Mouse (Mus musculus): Measurements from ENCODE around the gene Tnk2. TPM values are rescaled to one million over a fixed set of nuclear protein-coding genes. Genes with fewer than 3 reads are reported as not detected.

The Tnk2 gene
- total and polyA plus RNA-seq, 3 experiments = 14.7 to 62.2 (median 31.9) TPM

DNA sequence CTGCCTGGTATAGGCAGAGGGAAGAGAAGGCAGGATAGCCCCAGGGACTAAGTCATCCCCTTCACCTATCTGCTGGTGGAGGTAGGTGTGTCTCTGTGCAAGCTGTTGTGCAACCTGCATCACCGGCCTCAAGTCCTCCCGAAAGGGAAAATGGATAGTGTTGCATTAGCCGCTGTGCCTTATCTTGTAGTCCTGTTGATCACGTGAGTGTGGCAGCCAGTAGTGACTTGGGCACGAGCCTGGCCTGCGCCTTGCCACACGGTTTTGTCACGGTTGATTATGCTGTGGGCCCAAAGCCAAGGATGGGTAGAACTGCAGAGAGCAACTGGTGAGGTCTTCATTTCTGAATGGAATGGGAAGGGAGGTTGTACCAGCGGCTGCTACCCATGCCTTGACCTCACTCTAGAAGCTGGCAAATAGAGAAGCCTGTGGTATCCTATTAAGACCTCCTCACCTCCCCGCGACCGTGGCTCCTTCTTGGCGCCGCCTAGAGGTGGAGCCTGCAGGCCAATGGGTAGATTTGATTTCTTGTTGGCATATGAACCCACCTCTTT lies 1.8 kb downstream of the Tnk2 start (continued):
- no peak; the same call in 1 of the 2 replicates for TF ChIP-seq IRF4 (IDR thresholded peaks at IDR 0.05; ENCODE audit: low read depth, low read length)

DNA sequence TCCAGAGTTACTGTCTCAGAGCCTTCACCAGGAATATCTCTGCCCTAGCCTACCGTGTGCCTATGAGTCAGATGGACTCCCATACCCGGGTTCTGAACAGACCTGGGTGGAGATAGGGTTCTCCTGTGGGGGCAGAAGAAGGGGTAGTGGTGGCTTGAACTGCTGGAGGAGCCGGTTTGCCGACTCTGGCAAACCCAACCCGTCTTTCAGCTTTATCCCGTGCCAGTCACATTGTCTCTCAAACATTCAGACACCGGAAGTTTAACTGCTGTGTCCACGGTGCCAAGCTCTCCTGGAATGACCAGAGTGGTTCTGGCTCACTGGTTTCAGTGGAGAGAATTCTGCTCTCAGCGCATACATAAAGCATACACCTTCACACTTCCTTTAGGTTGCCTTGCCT lies 2.3 kb downstream of the Tnk2 start:
- H3K4me2 ChIP-seq (ENCODE audit: insufficient read depth, low read depth, poor library complexity, severe bottlenecking) = peak overlapping the region; percentile 86
- in situ Hi-C loops (cut with MboI; ENCODE audit: low pct_ligation_motif_present, low pct_unique_long_range_greater_than_20kb, low sequenced_read_pairs) (no loop called here), dilution Hi-C loops (cut with MboI; ENCODE audit: extremely low pct_ligation_motif_present, extremely low pct_unique_long_range_greater_than_20kb, low sequenced_read_pairs) (no loop called here)
- no peak for TF ChIP-seq ZMIZ1 (IDR thresholded peaks at IDR 0.05; ENCODE audit: low read depth, low read length)
- TF ChIP-seq JUN (IDR thresholded peaks at IDR 0.05; ENCODE audit: insufficient read depth, low read depth, low read length) = no peak
- TF ChIP-seq POLR2A (IDR thresholded peaks at IDR 0.05; ENCODE audit: low read depth, low read length) = no peak
- no peak for TF ChIP-seq JUND (conservative IDR thresholded peaks at IDR 0.05; ENCODE audit: low read depth, low read length)
- no peak for TF ChIP-seq MXI1 (IDR thresholded peaks at IDR 0.05; ENCODE audit: low read depth, low read length)
- no peak for TF ChIP-seq EP300 (IDR thresholded peaks at IDR 0.05; ENCODE audit: low read length)
- TF ChIP-seq IRF4 (IDR thresholded peaks at IDR 0.05; ENCODE audit: low read depth, low read length) = no peak
- TF ChIP-seq ZC3H11A (IDR thresholded peaks at IDR 0.05; ENCODE audit: low read depth, low read length) = no peak
- no peak for TF ChIP-seq NRF1 (IDR thresholded peaks at IDR 0.05; ENCODE audit: low read depth, low read length)
- TF ChIP-seq RAD21 (IDR thresholded peaks at IDR 0.05; ENCODE audit: low read depth, low read length) = no peak
- TF ChIP-seq KAT2A (IDR thresholded peaks at IDR 0.05; ENCODE audit: insufficient replicate concordance, low read length) = no peak
- TF ChIP-seq ZKSCAN1 (IDR thresholded peaks at IDR 0.05; ENCODE audit: borderline replicate concordance, low read depth, low read length) = no peak
- no peak for TF ChIP-seq E2F4 (IDR thresholded peaks at IDR 0.05; ENCODE audit: insufficient replicate concordance, low read depth, low read length)
- TF ChIP-seq ETS1 (conservative IDR thresholded peaks at IDR 0.05; ENCODE audit: low read depth, low read length) = no peak
- no peak for TF ChIP-seq CHD2 (IDR thresholded peaks at IDR 0.05; ENCODE audit: low read length)
- no peak for TF ChIP-seq MYC (IDR thresholded peaks at IDR 0.05; ENCODE audit: low read depth, low read length)
- TF ChIP-seq SIN3A (IDR thresholded peaks at IDR 0.05; ENCODE audit: low read length) = no peak
- H3K27ac ChIP-seq (ENCODE audit: insufficient read depth, low read depth) = no peak overlapping the region
- H3K4me1 ChIP-seq (ENCODE audit: control insufficient read depth in 1 of 2, insufficient read depth in 2 of 2) = peaks cover 19 to 64% of the 10 kb centered on the region in 2 experiments
- H3K79me2 ChIP-seq (replicated peaks; ENCODE audit: control insufficient read depth, extremely low read depth, insufficient read depth, poor library complexity, severe bottlenecking) = peaks cover 7% of the 10 kb centered on the region; the same call in 1 of the 2 replicates
- no peak for DNase-seq (ENCODE audit: extremely low read depth)
- peaks cover 0 to 13% of the 10 kb centered on the region in 2 experiments for H3K36me3 ChIP-seq (replicated peaks in 1 of 2; ENCODE audit: control insufficient read depth in 1 of 2, insufficient read depth in 1 of 2, low read length in 1 of 2)
- no peaks in the 10 kb centered on the region for H3K27me3 ChIP-seq (replicated peaks)
- no peak overlapping the region for H3K9ac ChIP-seq (ENCODE audit: insufficient read depth, low read depth)
- H3K9me3 ChIP-seq (replicated peaks; ENCODE audit: low read length) = no peaks in the 10 kb centered on the region
- no peak overlapping the region for H3K4me3 ChIP-seq (replicated peaks in 1 of 3; ENCODE audit: low read depth in 2 of 3, low read length in 2 of 3, poor library complexity in 1 of 3)

DNA sequence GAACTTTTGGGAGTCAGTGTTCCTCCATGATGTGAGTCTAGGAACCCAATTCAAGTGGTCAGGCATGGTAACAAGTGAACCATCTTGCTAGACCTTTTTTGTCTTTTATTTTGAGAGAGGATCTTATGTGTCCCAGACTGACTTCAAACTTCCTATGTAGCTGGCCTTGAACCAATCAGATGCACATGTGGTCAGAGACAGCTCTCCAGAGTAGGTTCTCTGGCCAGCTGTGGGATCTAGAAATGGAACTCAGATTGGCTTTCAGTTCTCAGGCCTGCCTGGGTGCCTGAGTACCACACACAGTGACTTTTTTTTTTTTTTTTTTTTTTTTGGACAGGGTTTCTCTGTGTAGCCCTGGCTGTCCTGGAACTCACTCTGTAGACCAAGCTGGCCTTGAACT lies 4.0 kb downstream of the Tnk2 start:
- in situ Hi-C loops (cut with MboI; ENCODE audit: low pct_ligation_motif_present, low pct_unique_long_range_greater_than_20kb, low sequenced_read_pairs) (no loop called here), dilution Hi-C loops (cut with MboI; ENCODE audit: extremely low pct_ligation_motif_present, extremely low pct_unique_long_range_greater_than_20kb, low sequenced_read_pairs) (no loop called here)
- 0 out of 2 replicates have a peak overlapping the region, but pooled peaks have one; percentile 38 for H3K4me2 ChIP-seq (ENCODE audit: insufficient read depth, low read depth, poor library complexity, severe bottlenecking)
- TF ChIP-seq TCF12 (IDR thresholded peaks at IDR 0.05; ENCODE audit: low read depth, low read length) (0 out of 2 replicates have a peak, but pooled peaks have one; percentile 21), ZNF384 (IDR thresholded peaks at IDR 0.05; ENCODE audit: low read depth, low read length) (peak; percentile 94), MYC (IDR thresholded peaks at IDR 0.05; ENCODE audit: low read depth, low read length) (0 out of 2 replicates have a peak, but pooled peaks have one; percentile 47), PAX5 (IDR thresholded peaks at IDR 0.05; ENCODE audit: low read length) (no peak)
- peaks cover 25 to 65% of the 10 kb centered on the region in 2 experiments for H3K4me1 ChIP-seq (ENCODE audit: control insufficient read depth in 1 of 2, insufficient read depth in 2 of 2)
- H3K79me2 ChIP-seq (replicated peaks; ENCODE audit: control insufficient read depth, extremely low read depth, insufficient read depth, poor library complexity, severe bottlenecking) = peaks cover 7% of the 10 kb centered on the region; the same call in 1 of the 2 replicates
- no peaks in the 10 kb centered on the region for H3K9me3 ChIP-seq (replicated peaks; ENCODE audit: low read length)
- peaks cover 0 to 18% of the 10 kb centered on the region in 2 experiments for H3K36me3 ChIP-seq (replicated peaks in 1 of 2; ENCODE audit: control insufficient read depth in 1 of 2, insufficient read depth in 1 of 2, low read length in 1 of 2)
- no peaks in the 10 kb centered on the region for H3K27me3 ChIP-seq (replicated peaks)
- H3K27ac ChIP-seq (ENCODE audit: insufficient read depth, low read depth) = no peak overlapping the region
- H3K9ac ChIP-seq (ENCODE audit: insufficient read depth, low read depth) = no peak overlapping the region
- no peak overlapping the region for H3K4me3 ChIP-seq (replicated peaks in 1 of 3; ENCODE audit: low read depth in 2 of 3, low read length in 2 of 3, poor library complexity in 1 of 3)
- no peak for DNase-seq (ENCODE audit: extremely low read depth)
